Mouse (Mus musculus) hindbrain, embryonic 16.5 days (tissue): ENCODE results near the gene Gm14305. TPM values are rescaled to one million over a fixed set of nuclear protein-coding genes. Genes with fewer than 3 reads are reported as not detected.
"Not testable (repeated sequence)": the region's sequence is repeated elsewhere in the genome, so short reads cannot be mapped to it uniquely, and the experiment has no call there.

ENCODE experiments used
- ATAC-seq: fragments of 200-750 bp; cut with Nextera tagmentation; 2 replicates; pipeline ENCODE4 v1.8.0; 2017; ENCODE audit warnings: moderate TSS enrichment, moderate library complexity
- H3K27ac ChIP-seq: fragments of 300-500 bp; sonication (generic); 2 replicates; pipeline ENCODE4 v1.5.1; 2014; ENCODE audit warnings: low read depth, mild to moderate bottlenecking, control low read depth, low read length, moderate library complexity
- H3K27me3 ChIP-seq: fragments of 300-500 bp; sonication (generic); replicated peaks from 2 replicates; pipeline ENCODE4 v1.6.1; 2014; ENCODE audit warnings: low read length; ENCODE audit not compliant: control insufficient read depth, insufficient read depth
- H3K36me3 ChIP-seq: fragments of 300-500 bp; sonication (generic); 2 replicates; pipeline ENCODE4 v1.6.1; 2014; ENCODE audit warnings: mild to moderate bottlenecking, low read length, moderate library complexity, mixed read lengths; ENCODE audit not compliant: control insufficient read depth, insufficient read depth
- H3K4me1 ChIP-seq: fragments of 300-500 bp; sonication (generic); 2 replicates; pipeline ENCODE4 v1.6.1; 2014; ENCODE audit warnings: low read depth, low read length; ENCODE audit not compliant: control insufficient read depth, insufficient read depth
- H3K4me2 ChIP-seq: fragments of 300-500 bp; sonication (generic); 2 replicates; pipeline ENCODE4 v1.6.1; 2014; ENCODE audit warnings: mild to moderate bottlenecking, low read length, control low read depth, moderate library complexity
- H3K4me3 ChIP-seq: fragments of 300-500 bp; sonication (generic); 2 replicates; pipeline ENCODE4 v1.5.1; 2014; ENCODE audit warnings: mild to moderate bottlenecking, low read length, control low read depth, moderate library complexity
- H3K9ac ChIP-seq: fragments of 300-500 bp; sonication (generic); 2 replicates; pipeline ENCODE4 v1.6.1; 2014; ENCODE audit warnings: low read depth, mild to moderate bottlenecking, control low read depth, low read length, moderate library complexity
- H3K9me3 ChIP-seq: fragments of 300-500 bp; sonication (generic); 2 replicates; pipeline ENCODE4 v1.6.1; 2014; ENCODE audit warnings: mild to moderate bottlenecking, low read length, moderate library complexity; ENCODE audit not compliant: control insufficient read depth
- WGBS: fragments of 180-500 bp; shearing (Covaris S2); extraction: QIAGEN DNeasy Blood & Tissue Kit; methylation state at CpG from one replicate; pipeline ENCODE4 v1.1.7; 2014; 5-methylcytosine and 5-hydroxymethylcytosine counted together
- polyA plus RNA-seq: library from polyadenylated mRNA; unstranded; fragments of >200 nt; fragmentation: Nextera tagmentation; extraction: Ambion mirVana; gene quantifications from 2 replicates; pipeline ENCODE4 v1.2.1, GENCODE M21; 2015

Gene Gm14305
- polyA plus RNA-seq: 45.4 and 45.5 TPM in 2 replicates

GRCm38 (mm10) chr2:176708051-176708450 is at the start of gene Gm14305:
Gm14305 (plus strand) TSS chr2:176708328.
- not testable (repeated sequence) for H3K36me3 ChIP-seq, H3K9me3 ChIP-seq, H3K4me1 ChIP-seq, ATAC-seq, H3K27ac ChIP-seq, H3K27me3 ChIP-seq
- Histone ChIP-seq H3K4me2 (peak within 1 kb of the TSS; percentile 41), H3K9ac (peak within 1 kb of the TSS; percentile 35; the same call in 1 of the 2 replicates), H3K4me3 (peak within 1 kb of the TSS; percentile 46)
- WGBS: 0% methylated on average over 3 of the region's 6 CpGs

GRCm38 (mm10) chr2:176670222-176670621 is 37.9 kb upstream of the Gm14305 start, which contains the start of gene Zfp973:
Zfp973 (plus strand) TSS chr2:176670522.
- H3K9me3 ChIP-seq, H3K4me2 ChIP-seq, H3K4me1 ChIP-seq, H3K36me3 ChIP-seq, H3K9ac ChIP-seq, H3K27ac ChIP-seq, H3K4me3 ChIP-seq, ATAC-seq, H3K27me3 ChIP-seq: not testable (repeated sequence)
- WGBS: no CpG with 5 or more reads among the region's 6 CpGs

Other genes starting within 250 kb of the Gm14305 start
- gene Gm14434, start 221.5 kb upstream of the Gm14305 start, polyA plus RNA-seq: 11.9 and 21.1 TPM in 2 replicates
- not detected in 2 replicates for gene Zfp967, start 187.3 kb upstream of the Gm14305 start, polyA plus RNA-seq
- 18.4 and 24.6 TPM in 2 replicates for gene Gm14308, start 72.0 kb upstream of the Gm14305 start, polyA plus RNA-seq
- gene Zfp973, start 37.8 kb upstream of the Gm14305 start, polyA plus RNA-seq: 10.1 and 11.1 TPM in 2 replicates
- 8.8 and 13.6 TPM in 2 replicates for gene Gm14295, start 90.3 kb downstream of the Gm14305 start, polyA plus RNA-seq
- gene Gm14408, start 122.8 kb downstream of the Gm14305 start, polyA plus RNA-seq: not detected in 2 replicates
- gene Gm14296, start 219.5 kb downstream of the Gm14305 start, polyA plus RNA-seq: 13.7 TPM in 2 replicates